Mouse (Mus musculus) ES-E14 (cell line): Measurements from ENCODE around the gene Sccpdh.

Experiments
- HCFC1 ChIP-seq: IDR thresholded peaks from 2 replicates; pipeline ENCODE4 v1.6.1; 2012; ENCODE audit warnings: low read length, inconsistent platforms, borderline replicate concordance; ENCODE audit not compliant: insufficient read depth
- ZNF384 ChIP-seq: IDR thresholded peaks from 2 replicates; pipeline ENCODE4 v1.6.1; 2012; ENCODE audit warnings: low read depth, low read length, inconsistent platforms

DNA sequence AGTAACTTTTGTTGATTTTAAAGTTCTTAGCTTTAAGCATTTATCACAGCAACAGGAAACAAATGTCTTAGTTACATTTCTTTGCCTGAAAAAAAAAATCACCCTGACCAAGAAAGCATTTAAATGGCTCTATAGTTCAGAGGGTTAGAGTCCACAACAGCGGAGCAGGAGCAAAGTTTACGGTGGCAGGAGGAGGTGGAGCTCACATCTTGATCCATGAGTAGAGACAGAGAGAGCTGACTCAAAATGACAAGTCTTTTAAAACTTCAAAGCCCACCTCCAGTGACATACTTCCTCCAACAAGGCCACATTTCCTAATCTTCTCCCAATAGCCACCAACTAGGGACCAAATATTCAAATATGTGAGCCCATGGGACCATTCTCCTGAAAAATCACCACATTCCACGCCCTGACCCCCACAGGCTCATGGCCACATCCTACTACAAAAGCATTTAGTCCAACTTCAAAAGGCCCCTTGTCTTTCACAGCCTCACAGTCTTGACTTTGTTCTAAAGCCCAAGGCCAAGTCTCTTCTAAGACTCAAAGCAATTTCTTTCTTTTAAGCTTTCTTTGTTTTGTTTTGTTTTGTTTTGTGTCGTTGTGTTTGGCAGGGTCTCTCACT lies 3.6 kb upstream of the Sccpdh start:
- TF ChIP-seq HCFC1 = no peak
- no peak for TF ChIP-seq ZNF384
